Mouse (Mus musculus) erythroblast, embryonic 14.5 days (primary cell): ENCODE results near the gene Ubox5.

ENCODE experiments used
- GATA1 ChIP-seq: IDR thresholded peaks from 2 replicates; pipeline ENCODE4 v1.6.1; 2012; ENCODE audit warnings: low read length, inconsistent platforms, mixed read lengths
- TAL1 ChIP-seq: IDR thresholded peaks from 3 replicates; pipeline ENCODE4 v1.6.1; 2012; ENCODE audit warnings: low read length, inconsistent platforms, mixed read lengths

- TF ChIP-seq GATA1 = no peak
- TF ChIP-seq TAL1 = no peak
Observed at GRCm38 (mm10) chr2:130588373-130588772, 41.5 kb downstream of the Ubox5 start.
